Mouse (Mus musculus) limb, embryonic 10.5 days (tissue): ENCODE data around the gene Adcy6. TPM values are rescaled to one million over a fixed set of nuclear protein-coding genes. Genes with fewer than 3 reads are reported as not detected.

ENCODE experiments used
- DNase-seq: peaks from one replicate; pipeline ENCODE4 v3.0.0-alpha.2; 2017; ENCODE audit warnings: low spot score
- H3K27ac ChIP-seq: fragments of 300-500 bp; sonication (generic); 2 replicates; pipeline ENCODE4 v1.5.1; 2016; ENCODE audit warnings: mild to moderate bottlenecking
- H3K27me3 ChIP-seq: fragments of 300-500 bp; sonication (generic); 2 replicates; pipeline ENCODE4 v1.6.1; 2016; ENCODE audit warnings: low read depth, mild to moderate bottlenecking; ENCODE audit not compliant: poor library complexity, severe bottlenecking
- H3K36me3 ChIP-seq: fragments of 300-500 bp; sonication (generic); 2 replicates; pipeline ENCODE4 v1.6.1; 2016; ENCODE audit warnings: mild to moderate bottlenecking, moderate library complexity
- H3K4me1 ChIP-seq: fragments of 300-500 bp; sonication (generic); 2 replicates; pipeline ENCODE4 v1.6.1; 2016
- H3K4me3 ChIP-seq: fragments of 300-500 bp; sonication (generic); 2 replicates; pipeline ENCODE4 v1.5.1; 2016; ENCODE audit warnings: mild to moderate bottlenecking, moderate library complexity
- H3K9me3 ChIP-seq: fragments of 300-500 bp; sonication (generic); replicated peaks from 2 replicates; pipeline ENCODE4 v1.6.1; 2016; ENCODE audit warnings: mild to moderate bottlenecking
- WGBS: fragments of 180-500 bp; shearing (Covaris S2); methylation state at CpG from one replicate; pipeline ENCODE4 v1.1.7; 2016; 5-methylcytosine and 5-hydroxymethylcytosine counted together
- polyA plus RNA-seq: library from polyadenylated mRNA; unstranded; fragments of >200 nt; fragmentation: Nextera tagmentation; extraction: Ambion mirVana; gene quantifications from 2 replicates; pipeline ENCODE4 v1.2.1, GENCODE M21; 2016

Gene Adcy6
- polyA plus RNA-seq, 1 experiment from 2014 or later: 16.5 TPM

DNA sequence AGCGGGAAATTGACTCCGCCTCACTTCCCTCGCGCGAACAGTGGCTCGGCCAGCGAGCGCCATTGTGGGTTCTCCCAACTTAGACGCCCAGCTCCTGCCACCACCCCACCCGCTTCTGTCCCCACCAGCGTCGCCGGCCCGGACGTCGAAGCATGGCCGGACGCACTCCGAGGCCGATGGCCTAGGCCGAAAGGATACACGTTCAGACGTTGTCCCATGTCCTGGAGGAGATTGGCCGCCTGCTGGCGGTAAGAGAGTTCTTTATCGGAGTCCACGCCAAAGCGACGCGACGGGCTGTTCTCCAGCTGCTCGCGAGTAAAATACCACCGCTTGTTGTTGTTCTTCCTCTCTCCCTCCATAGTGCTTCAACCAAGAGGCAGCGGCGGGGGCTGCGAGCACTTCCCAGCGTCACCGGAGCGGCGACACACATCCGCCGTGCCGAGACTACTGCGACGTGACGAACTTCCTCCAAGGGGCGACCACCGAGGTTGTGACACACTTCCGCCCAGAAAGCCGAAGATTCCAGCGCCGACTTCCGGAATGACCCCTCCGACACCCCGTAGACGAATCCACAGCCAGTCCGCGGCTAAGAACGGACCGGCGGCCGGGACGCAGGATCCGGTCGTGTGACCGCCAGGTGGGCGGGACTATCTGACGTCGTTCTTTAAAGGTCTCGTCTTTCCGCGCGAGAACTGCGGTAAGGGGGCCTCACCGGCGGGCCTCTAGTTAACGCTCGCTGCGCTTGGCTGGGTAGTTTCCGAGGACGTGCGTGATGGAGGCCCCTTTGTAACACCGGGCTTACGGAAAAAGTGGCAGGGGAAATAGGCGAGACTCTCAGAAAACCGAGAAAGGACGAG is 42.4 kb downstream of the Adcy6 start:
- under 1% methylated on average over 88 of the region's 88 CpGs for WGBS
- H3K9me3 ChIP-seq: no peaks in the 10 kb centered on the region

DNA sequence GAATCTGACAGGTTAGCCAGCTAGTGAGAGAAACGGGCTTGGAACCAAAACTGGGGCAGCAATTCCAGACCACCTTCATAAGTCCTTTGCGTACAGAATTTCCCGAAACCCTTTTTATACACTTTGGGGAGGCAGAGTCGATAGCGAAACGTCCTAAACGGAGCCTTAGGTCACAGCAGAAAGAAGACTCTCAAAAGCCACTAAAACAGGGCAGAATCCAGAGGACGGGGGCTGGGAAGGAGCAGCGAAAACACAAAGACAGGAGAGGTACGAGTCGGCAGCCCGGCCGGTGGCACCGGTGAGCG is 43.0 kb downstream of the Adcy6 start:
- no peak for DNase-seq
- peaks cover 23% of the 10 kb centered on the region for H3K4me1 ChIP-seq
- WGBS: under 1% methylated on average over 15 of the region's 15 CpGs
- H3K9me3 ChIP-seq: no peaks in the 10 kb centered on the region
- peaks cover 46% of the 10 kb centered on the region for H3K36me3 ChIP-seq
- no peaks in the 10 kb centered on the region for H3K27me3 ChIP-seq
- peak overlapping the region; percentile 88 for H3K27ac ChIP-seq
- H3K4me3 ChIP-seq: peak overlapping the region; percentile 80

More for the DNA sequence above, 42.4 kb downstream of the Adcy6 start:
- Histone ChIP-seq H3K4me3 (peak overlapping the region; percentile 80), H3K27me3 (no peaks in the 10 kb centered on the region), H3K36me3 (peaks cover 42% of the 10 kb centered on the region), H3K4me1 (peaks cover 23% of the 10 kb centered on the region), H3K27ac (peak overlapping the region; percentile 88)
- DNase-seq: peak; percentile 100

DNA sequence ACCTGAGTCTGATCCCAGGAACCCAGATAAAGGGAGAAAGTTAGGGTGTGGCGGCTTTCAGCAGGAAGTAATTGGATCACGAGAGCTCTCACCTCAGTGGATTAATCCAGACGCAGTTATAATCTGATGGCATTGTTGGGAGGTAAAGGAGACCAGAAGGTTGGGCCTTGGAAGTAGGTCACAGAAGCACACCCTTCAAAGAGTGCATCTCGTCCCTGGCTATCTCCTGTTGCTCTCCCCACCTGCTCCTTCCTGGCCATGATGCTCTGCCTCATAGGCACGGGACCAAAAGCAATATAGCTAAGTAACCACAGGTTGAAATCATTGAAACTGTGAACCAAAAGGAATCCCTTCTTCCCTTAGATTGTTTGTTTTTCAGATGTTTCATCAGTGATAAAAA is 52.7 kb downstream of the Adcy6 start:
- H3K27me3 ChIP-seq: no peaks in the 10 kb centered on the region
- H3K9me3 ChIP-seq: no peaks in the 10 kb centered on the region
- no peak overlapping the region for H3K4me3 ChIP-seq
- H3K4me1 ChIP-seq: no peaks in the 10 kb centered on the region
- DNase-seq: no peak
- peaks cover 96% of the 10 kb centered on the region for H3K36me3 ChIP-seq
- 93% methylated on average over 5 of the region's 5 CpGs for WGBS
- no peak overlapping the region for H3K27ac ChIP-seq

DNA sequence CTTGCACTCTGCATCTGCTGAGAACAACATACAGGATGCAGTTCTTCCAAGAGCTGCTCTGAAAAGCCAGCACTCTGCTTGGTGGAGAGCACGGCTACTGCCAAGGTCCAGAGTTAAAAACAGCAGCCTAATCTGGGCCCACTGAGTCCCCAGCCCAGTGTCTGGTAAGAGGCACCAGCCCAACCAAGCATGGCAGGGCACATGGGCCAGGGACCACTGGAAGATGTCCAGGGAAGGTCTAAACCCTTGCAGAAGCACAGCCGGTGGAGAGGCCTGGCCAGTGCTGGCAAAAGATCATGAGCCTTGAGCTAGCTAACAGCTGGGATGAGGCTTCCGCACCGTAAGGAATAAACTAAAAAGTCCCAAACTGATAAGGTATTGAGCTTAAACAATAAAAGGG is 54.0 kb downstream of the Adcy6 start:
- no peak overlapping the region for H3K4me3 ChIP-seq
- no peak for DNase-seq
- WGBS: 95% methylated on average over 4 of the region's 4 CpGs
- H3K27ac ChIP-seq: no peak overlapping the region
- H3K27me3 ChIP-seq: no peaks in the 10 kb centered on the region
- H3K36me3 ChIP-seq: peaks cover 98% of the 10 kb centered on the region
- H3K9me3 ChIP-seq: no peaks in the 10 kb centered on the region
- no peaks in the 10 kb centered on the region for H3K4me1 ChIP-seq

DNA sequence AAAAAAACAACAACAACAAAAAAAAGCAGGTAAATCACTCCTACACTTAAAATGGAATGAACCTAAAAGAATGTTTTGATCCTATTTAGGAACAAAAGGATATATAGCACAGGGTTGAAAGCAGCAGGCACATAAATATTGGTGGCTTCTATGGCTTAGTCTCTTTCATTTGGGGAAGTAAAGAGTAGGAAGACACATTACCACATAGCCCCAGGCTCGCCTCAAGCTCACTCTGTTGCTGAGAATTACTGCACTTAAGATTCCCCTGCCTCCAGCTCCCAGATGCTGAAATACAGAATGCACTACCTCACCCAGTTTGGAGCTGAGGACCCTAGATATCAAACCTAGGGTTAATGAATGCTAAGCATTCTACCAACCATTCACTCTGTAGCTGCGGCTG is 57.1 kb downstream of the Adcy6 start:
- no peaks in the 10 kb centered on the region for H3K4me1 ChIP-seq
- no peak for DNase-seq
- no peaks in the 10 kb centered on the region for H3K27me3 ChIP-seq
- no peak overlapping the region for H3K27ac ChIP-seq
- 94% methylated on average over 2 of the region's 2 CpGs for WGBS
- peaks cover 99% of the 10 kb centered on the region for H3K36me3 ChIP-seq
- no peak overlapping the region for H3K4me3 ChIP-seq
- H3K9me3 ChIP-seq: no peaks in the 10 kb centered on the region

DNA sequence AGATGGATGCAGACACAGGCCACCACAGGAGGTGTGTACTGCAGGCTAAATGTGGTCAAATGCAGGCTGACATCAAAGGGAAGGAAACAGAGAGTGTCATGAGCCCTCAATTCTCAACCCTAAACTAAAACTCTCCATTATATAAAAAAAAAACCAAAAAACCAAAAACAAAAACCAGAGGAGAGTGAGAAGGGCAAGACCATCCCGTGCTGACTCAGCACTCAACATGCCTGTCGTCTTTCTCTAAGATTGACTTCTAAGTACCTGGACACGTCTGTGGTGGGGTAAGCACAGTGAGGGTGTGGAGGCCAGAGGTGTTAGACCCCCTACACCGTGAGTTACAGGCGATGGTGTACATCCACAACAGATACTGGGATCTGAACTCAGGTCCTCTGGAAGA is 63.0 kb downstream of the Adcy6 start:
- Histone ChIP-seq H3K4me1 (no peaks in the 10 kb centered on the region), H3K4me3 (no peak overlapping the region), H3K9me3 (no peaks in the 10 kb centered on the region), H3K27ac (no peak overlapping the region), H3K27me3 (no peaks in the 10 kb centered on the region), H3K36me3 (peaks cover 100% of the 10 kb centered on the region)
- DNase-seq: no peak
- 92% methylated on average over 5 of the region's 5 CpGs for WGBS

DNA sequence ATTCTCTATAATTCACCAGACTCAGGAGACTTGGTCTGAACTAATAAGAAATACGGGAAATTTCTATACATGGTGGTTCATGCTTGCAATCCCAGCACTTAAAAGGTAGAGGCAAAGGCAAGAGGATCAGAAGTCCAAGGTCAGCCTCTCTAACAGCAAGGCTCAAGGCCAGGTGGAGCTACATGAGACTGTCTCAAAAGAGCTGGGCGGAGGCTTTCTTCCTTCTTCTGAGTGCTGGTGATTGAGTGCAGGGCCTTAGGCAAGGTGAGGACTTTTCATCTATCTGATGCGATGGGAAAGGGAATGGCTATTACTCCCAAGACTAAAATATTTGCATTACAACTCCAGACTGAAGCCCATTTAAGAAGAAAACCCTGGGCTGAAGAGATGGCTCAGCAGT is 64.7 kb downstream of the Adcy6 start:
- H3K4me1 ChIP-seq: no peaks in the 10 kb centered on the region
- H3K4me3 ChIP-seq: no peak overlapping the region
- no peaks in the 10 kb centered on the region for H3K27me3 ChIP-seq
- peaks cover 100% of the 10 kb centered on the region for H3K36me3 ChIP-seq
- H3K9me3 ChIP-seq: no peaks in the 10 kb centered on the region
- 94% methylated on average over 3 of the region's 3 CpGs for WGBS
- no peak for DNase-seq
- H3K27ac ChIP-seq: no peak overlapping the region

DNA sequence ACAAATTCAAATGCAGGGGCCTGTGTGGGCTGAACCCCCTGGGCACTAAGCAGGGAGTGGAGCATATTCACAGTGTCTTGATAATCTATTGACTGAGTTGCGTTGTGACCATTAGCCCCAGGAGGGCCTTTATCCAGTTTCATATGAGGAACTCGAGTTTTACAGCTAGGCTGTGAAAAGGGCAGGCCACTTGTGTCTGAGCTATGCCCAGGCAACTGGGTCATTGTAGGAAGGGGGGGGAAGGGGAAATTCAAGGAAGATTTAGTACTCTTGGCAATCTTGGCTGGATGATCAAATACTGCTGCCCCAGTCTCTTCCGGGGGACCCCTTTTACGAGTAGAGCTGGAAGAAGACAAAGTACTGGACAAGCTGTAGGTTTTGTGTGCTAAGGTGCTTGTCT is 66.5 kb downstream of the Adcy6 start:
- H3K9me3 ChIP-seq: no peaks in the 10 kb centered on the region
- no peaks in the 10 kb centered on the region for H3K27me3 ChIP-seq
- 87% methylated on average over 4 of the region's 4 CpGs for WGBS
- no peak for DNase-seq
- H3K36me3 ChIP-seq: peaks cover 98% of the 10 kb centered on the region
- H3K4me3 ChIP-seq: no peak overlapping the region
- H3K27ac ChIP-seq: no peak overlapping the region
- H3K4me1 ChIP-seq: no peaks in the 10 kb centered on the region

DNA sequence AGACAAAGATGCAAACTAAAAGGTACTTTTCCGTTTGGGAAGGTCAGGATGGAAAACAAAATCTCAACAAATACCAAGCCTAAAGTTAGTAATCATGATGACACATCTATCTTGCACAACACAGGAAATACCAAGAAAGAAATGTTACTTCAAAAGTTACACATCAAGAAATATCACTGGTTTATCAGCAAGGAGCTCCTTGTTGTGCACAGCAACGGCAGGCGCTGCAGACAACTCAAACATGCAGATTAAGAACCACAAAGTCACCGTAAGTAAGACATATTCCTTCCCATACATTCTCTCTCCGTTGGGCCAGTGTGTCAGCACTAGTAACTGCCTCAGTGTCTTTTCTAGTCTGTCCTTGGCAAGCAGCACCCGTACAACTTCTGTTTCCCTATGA is 68.8 kb downstream of the Adcy6 start:
- 90% methylated on average over 6 of the region's 6 CpGs for WGBS
- DNase-seq: no peak
- H3K36me3 ChIP-seq: peaks cover 86% of the 10 kb centered on the region

More for the DNA sequence above, 68.8 kb downstream of the Adcy6 start:
- Histone ChIP-seq H3K9me3 (no peaks in the 10 kb centered on the region), H3K27me3 (no peaks in the 10 kb centered on the region), H3K4me1 (no peaks in the 10 kb centered on the region), H3K27ac (no peak overlapping the region), H3K4me3 (no peak overlapping the region)

Other genes with a start within 250 kb of the Adcy6 start
- gene Olfr283, start 229.1 kb downstream of the Adcy6 start, polyA plus RNA-seq: not detected in 2 replicates
- gene Olfr282, start 178.9 kb downstream of the Adcy6 start, polyA plus RNA-seq: not detected in 2 replicates
- gene Olfr281, start 157.5 kb downstream of the Adcy6 start, polyA plus RNA-seq: not detected in 2 replicates
- gene OR5BS1P, start 140.2 kb downstream of the Adcy6 start, polyA plus RNA-seq: not detected in 2 replicates
- gene Lalba, start 127.4 kb downstream of the Adcy6 start, polyA plus RNA-seq: 0.25 and 0.67 TPM in 2 replicates
- not detected in 2 replicates for gene Olfr279, start 117.7 kb downstream of the Adcy6 start, polyA plus RNA-seq
- gene Kansl2, start 75.8 kb downstream of the Adcy6 start, polyA plus RNA-seq: 168 and 181 TPM in 2 replicates
- 60.7 and 68.0 TPM in 2 replicates for gene Ccnt1, start 39.2 kb downstream of the Adcy6 start, polyA plus RNA-seq
- 0.28 TPM in 1 of 2 replicates, not detected in the other for gene 4930415O20Rik, start 39.1 kb downstream of the Adcy6 start, polyA plus RNA-seq
- gene Cacnb3, start 20.8 kb upstream of the Adcy6 start, polyA plus RNA-seq: 16.6 and 24.2 TPM in 2 replicates
- 21.8 and 25.4 TPM in 2 replicates for gene Ddx23, start 52.8 kb upstream of the Adcy6 start, polyA plus RNA-seq
- gene Rnd1, start 67.4 kb upstream of the Adcy6 start, polyA plus RNA-seq: 0.38 and 0.62 TPM in 2 replicates
- 0.34 and 0.64 TPM in 2 replicates for gene Ccdc65, start 98.1 kb upstream of the Adcy6 start, polyA plus RNA-seq
- 26.8 and 28.9 TPM in 2 replicates for gene Fkbp11, start 118.1 kb upstream of the Adcy6 start, polyA plus RNA-seq
- gene Arf3, start 153.1 kb upstream of the Adcy6 start, polyA plus RNA-seq: 44.3 and 49.1 TPM in 2 replicates
- 0.62 and 0.99 TPM in 2 replicates for gene Wnt10b, start 168.1 kb upstream of the Adcy6 start, polyA plus RNA-seq
- gene Wnt1, start 179.8 kb upstream of the Adcy6 start, polyA plus RNA-seq: not detected in 2 replicates
- gene Ddn, start 199.4 kb upstream of the Adcy6 start, polyA plus RNA-seq: not detected in 2 replicates
- 92.3 and 97.7 TPM in 2 replicates for gene Prkag1, start 221.4 kb upstream of the Adcy6 start, polyA plus RNA-seq